Mouse (Mus musculus) cerebellum, postnatal 14 days (tissue): Measurements from ENCODE around the gene Mfsd14a.
"Not testable (repeated sequence)": the region's sequence is repeated elsewhere in the genome, so short reads cannot be mapped to it uniquely, and the experiment has no call there.

Experiments used
- DNase-seq, 2 experiments: peaks; one replicate each; pipeline ENCODE4 v3.0.0; 2021; ENCODE audit warnings: mixed read lengths in 2 of 2

Gene Mfsd14a

DNA sequence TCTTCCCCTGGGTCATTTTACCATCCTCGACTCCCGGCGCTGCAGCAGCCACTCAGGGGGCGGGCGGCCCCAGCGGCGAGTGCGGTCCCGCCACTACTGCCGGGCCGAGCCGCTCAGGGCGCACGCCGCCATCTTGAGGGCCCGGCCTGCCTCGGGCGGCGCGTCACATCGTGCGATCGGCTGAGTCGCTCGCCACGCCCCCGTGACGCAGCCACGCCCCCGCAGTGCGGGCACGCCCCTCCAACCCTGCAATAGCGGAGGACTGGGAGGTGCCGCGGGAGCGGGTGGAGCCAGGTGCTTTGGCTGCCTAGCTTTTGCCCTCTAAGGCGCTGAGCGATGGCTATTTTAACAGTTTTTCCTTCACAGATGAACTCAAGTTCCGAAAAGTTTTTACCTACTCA is at the start of gene Mfsd14a:
Gene Mfsd14a, minus strand, starts transcription at position 215 of the 401 bp plus-strand sequence.
- DNase-seq: peak; percentile 99 to 100

DNA sequence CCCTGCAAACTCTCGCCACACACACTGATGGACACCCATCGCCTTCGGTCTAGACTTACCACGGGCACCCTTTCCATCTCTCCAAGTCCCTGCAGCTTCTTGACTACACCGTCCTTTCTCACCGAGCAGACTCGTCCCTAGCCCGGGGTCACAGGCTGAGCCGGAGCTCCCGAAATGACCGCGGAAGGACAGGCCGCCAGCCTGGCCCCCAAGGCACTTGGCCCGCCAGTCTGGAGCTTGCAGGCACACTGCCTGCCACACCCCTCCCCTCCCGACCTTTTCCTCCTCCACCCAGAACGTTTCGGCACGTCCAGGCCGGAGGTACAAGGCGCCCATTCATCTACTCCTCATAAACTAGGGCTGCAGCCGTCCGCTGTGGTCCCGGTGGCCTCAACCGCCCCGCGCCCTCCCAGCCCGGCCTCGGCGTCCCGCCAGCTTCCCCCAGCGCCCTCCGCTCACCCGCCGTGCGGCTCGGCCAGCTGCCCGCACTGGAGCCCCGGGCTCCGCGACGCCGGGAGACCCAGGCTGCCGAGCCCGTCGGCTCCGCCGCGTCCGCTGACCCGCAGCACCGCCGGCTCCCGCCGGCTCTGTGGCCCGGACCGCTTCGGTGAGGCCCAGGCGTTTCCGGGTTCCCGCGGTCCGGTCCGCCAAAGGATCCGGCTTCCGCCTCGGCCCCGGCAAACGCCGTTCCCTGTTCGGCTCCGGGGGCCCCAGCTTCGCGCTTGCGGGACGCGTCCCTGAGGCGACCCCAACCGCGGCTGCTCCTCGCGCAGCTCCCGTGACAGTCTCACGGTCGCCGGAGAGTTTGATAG is 49.4 kb upstream of the Mfsd14a start:
- peak; percentile 89 to 92 for DNase-seq

DNA sequence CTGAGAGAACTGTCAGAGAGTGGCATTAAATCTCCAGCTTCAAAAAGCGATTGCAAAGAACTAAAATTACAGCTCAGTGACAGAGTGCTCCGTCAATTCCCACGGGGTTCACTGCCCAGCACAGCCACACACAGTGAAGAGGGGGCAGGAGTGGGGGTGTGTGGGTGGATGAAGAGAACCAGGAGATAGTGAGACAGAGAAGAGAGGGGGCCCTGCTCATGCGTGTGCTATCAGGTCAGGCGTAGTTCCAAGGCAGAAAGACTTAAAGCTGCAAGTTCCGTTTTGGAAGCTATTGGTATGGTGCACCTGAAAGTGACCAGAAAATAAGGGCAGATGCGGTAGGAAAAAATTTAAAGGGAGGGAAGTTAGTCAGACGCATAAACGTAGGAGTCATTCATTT is 48.5 kb upstream of the Mfsd14a start:
- DNase-seq: no peak

DNA sequence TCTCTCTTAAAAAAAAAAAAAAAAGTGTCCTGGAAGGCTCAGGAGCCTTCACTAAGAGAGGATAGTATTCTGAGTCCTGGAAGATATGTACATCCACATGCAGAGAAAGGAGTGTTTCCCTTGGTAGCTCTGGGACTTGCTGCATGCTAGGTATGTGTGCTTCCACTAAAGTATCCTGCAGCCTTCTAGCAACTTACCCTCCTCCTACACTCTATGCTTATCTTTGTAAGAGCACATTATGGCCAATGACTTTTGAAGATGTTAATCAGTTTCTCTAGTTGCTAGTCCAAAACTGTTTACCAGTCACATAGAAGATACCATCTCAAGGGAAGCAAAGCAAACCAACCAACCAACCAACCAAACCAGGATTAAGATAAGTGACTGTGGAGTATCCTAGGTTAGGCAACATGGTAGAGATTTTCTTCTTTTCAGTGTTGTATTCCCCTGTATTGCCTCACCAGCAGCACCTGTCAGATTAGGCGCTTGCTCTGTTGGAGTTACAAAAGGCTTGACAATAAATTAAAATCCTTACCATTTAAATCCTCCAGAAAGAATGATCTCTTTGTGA is 43.2 kb upstream of the Mfsd14a start:
- DNase-seq: no peak

DNA sequence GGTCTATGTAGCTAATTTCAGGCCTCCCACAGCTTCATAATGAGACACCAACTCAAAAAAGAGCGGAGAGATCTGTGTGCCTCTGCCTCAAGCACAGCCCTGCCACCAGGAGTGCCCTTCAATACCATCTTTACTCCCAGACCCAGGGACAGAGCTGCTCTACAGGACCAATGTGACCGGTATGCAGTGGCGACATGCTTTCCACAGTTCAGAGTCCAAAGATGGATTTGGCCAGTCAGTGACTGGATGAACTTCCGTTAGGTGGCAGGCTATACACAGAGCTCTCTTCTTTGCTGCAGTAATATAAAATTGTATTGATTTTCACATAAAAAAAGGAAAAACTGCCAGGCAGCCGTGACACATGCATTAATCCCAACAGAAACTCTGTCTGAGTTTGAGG is 41.4 kb upstream of the Mfsd14a start:
- DNase-seq: no peak

DNA sequence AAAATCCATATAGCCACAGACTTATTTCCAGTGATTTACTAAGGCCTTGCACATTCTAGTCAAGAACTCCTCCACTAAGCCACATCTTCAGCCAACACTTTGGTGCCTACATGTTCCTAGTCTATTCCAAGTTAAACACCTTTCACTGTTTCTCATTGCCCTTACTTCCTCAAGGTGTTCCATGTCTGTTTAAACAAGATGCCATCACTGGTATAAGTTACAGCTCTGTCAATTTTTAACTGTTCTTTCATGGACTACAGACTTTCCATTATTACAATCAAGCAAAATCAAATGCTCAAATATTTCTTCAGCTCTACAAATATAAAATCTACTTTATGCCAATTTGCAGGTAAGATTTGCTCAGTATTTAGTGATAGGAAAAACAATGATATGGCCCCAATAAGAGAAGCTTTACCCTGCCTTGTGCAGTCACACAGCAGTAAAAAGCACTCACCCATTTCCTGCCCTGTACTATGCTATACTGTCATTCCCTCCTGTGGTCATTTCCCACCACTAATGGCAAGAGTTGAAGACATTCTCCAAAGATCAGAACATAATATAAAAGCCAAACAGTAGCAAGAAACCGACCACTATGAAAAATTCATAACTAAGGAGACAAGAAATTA is 40.3 kb upstream of the Mfsd14a start:
- DNase-seq: no peak

DNA sequence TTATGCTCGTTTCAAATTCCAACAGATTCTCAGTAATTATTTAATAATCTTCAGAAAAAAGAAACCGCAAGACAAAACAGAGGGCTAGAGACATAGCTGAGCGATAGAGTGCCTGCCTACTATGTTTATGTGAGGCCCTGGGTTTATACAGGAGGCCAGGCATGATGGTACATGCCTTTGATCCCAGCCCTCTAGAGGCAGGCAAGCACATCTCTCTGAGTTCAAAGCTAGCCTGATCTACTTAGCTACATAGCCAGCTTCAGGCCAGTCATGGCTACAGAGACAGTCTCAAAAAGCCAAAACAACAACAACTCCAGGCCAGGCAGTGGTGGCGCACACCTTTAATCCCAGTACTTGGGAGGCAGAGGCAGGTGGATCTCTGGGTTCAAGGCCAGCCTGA is 39.1 kb upstream of the Mfsd14a start:
- no peak for DNase-seq

DNA sequence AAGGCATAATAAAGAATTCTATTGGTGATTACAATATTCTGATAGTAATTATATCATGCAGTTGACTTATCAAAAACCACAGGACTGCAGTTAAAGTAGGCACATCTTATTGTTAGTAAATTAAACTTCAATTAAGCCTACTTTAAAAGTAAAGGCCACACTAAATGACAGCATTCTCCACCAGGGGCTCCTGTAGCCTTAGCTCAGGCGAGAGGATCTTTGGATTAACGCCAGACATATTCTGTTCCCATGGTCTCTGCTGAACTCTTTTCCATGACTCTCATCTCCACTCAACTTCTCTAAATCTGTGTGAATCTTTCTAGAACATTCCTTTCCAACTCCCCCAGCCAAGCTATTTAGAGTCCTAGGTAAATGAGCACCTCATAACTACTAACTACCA is 36.3 kb upstream of the Mfsd14a start:
- peak in 1 of 2 experiments; percentile 13 for DNase-seq

DNA sequence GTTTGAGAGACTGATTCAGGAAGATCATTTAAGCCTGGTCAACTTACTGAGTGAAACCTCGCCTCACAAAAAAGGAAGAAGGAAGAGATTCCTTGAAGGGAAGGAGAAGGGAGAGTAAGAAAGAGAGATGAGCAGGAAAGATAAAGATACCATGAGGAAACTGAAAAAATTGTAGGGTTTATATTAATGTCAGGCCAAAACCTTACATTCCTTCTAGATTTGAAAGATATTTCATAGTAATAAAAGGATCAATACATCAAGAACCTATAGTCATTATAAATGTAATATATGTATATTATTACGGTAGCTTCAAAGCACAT is 33.1 kb upstream of the Mfsd14a start:
- DNase-seq: no peak

DNA sequence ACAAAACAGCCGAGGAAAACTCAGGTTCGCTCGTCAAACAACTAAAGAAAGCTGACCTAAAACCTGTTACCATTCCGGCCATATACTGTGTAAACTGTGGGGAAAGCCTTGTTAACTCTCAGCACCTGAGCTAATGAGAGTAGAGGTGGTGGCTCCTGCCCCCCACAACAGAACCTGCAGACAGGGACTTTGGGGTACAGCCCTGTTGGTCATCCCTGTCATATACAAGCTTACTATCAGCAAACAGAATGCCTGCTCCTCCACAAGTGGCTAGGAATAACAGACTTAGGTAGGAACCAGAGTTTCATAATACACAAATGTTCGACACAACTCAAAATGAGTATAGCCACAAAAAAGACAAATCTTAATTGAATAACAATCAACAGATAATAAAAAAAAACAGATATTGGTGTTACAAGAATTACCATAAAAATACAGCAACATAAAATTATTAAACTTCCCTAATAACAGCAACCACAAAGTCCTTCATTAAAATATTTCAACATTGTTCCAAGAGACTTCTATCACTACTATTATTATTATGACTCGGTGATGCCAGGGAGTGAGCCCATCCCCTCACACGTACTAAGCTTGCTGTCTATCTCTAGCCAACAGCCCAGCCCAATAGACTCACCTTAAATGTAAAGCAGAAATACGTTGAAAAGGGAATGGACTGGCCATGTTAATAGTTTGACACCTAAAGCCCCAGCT is 32.6 kb upstream of the Mfsd14a start:
- no peak for DNase-seq

DNA sequence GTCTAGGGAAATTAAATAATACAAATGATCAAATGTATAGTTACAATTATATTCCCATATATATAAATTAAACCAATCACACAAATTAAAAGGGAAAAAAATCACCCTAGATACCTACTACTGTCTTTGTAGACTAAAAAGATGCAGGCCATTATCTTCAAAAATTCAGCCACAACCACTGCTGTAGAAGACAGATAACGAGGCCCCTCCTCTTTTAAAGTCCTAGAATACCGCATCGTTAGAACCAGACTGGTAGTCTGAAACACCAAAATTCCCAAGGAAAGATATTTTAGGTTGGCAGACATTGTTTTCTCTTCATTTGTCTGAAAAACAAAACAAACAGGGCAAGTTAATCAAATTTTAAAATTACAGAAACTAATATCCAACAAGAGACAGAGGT is 31.8 kb upstream of the Mfsd14a start:
- DNase-seq: no peak

DNA sequence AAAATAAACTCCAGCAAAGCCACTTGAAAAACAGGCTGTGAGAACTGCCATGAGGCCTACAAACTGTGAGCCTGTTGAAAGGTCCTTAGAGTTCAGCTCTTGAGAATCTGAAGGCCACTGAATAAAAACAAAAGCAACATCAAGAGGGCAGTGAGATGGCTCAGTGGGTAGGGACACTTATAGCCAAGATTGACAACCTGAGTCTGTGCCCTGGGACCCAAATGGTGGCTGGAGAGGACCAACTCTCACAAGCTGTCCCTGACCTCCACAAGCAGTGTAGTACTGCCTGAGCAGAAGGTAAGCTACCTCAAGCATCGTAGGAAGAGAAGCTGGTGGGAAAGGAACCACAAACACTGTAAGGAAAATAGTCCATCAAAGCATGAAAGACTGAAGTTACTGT is 18.7 kb upstream of the Mfsd14a start, which contains the start of gene Gm43191:
Gene Gm43191, minus strand, starts transcription at position 101 of the 400 bp plus-strand sequence.
- DNase-seq: no peak

DNA sequence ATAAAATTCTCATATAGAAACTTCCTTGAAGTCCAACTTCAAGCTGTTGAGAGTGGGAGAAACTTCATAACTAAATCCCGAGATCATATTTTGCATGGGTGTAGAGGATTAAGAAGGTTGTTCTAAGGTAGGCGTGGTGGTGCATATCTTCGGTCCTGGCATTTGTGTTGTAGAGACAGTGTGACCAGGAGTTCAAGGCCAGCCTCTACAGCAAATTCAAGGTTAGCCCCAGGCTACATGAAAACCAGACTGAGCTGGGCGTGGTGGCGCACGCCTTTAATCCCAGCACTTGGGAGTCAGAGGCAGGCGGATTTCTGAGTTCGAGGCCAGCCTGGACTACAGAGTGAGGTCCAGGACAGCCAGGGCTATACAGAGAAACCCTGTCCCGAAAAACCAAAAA is 1.8 kb upstream of the Mfsd14a start:
- DNase-seq: not testable (repeated sequence)

DNA sequence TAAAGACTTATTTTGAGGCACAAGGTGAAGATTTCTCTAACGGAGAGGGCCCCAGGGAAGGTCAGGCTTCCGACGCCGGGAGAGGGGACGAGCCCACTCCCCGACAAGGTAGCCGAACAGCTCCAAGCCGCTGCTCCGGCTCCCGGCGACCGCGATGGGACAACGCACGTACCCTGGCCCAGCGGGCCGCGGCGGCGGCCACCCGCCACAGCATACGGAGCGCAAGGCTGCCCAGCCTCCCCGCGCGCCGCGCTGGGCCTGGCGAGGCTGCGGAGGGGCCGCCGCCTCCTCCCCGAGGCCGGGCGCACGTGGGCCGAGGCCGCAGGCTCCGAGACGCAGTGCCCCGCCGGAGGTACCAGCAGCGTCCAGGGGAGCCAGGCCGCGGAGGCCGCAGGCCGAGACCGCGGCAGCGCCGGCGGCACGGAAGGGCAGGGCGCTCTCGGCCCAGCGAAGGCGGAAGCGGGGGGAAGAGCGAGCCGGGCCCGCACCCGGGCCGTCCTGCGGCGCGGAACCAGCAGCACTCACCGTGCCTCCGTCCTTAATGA is 535 bp downstream of the Mfsd14a start:
- DNase-seq: peak in 1 of 2 experiments; percentile 54

DNA sequence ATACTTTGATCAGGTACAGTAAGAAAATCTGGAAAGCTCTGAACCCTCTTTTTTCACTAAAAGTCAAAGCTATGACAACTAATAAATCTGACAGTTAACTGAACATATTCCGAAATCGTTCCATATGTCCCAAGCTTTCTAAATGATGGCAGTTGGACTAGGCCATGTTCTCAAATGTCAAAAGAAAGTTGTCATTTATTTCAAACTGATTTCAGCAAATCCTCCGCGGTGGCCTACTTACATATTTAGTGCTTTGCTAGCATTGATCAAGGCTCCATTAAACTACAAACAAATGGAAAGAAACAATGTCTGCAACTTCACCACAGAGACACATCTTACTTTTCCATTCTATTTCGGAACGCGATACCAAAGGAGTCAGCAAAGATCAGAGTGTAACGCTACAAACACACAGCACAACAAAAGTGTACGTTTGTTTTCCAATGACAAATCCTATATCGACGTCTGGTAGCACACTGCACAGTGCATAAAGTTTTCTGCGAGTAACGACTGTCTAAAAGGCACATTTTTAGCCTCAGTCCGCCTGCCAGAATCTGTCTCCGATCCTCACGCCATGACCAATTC is 1.1 kb downstream of the Mfsd14a start:
- DNase-seq: no peak

DNA sequence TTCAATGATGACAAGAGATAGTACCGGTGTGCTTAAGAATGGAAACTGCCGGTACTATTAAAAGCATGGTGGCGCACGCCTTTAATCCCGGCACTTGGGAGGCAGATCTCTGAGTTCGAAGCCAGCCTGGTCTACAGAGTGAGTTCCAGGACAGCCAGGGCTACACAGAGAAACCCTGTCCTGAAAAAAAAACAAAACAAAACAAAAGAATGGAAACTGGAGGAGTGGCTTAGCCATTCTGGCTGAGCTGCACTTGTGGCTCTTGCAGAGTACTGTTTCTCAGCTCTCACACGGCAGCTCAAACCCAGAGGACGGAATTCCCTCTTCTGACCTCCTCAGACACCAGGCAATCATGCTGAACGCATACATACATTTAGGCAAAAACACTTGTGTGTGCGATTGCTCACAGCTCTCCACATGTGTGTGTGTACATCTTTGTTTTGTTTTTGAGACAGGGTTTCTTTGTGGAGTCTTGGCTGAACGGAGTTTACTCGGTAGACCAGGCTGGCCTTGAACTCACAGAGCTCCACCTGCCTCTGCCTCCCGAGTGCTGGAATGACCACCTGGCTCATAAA is 2.5 kb downstream of the Mfsd14a start:
- DNase-seq: no peak

DNA sequence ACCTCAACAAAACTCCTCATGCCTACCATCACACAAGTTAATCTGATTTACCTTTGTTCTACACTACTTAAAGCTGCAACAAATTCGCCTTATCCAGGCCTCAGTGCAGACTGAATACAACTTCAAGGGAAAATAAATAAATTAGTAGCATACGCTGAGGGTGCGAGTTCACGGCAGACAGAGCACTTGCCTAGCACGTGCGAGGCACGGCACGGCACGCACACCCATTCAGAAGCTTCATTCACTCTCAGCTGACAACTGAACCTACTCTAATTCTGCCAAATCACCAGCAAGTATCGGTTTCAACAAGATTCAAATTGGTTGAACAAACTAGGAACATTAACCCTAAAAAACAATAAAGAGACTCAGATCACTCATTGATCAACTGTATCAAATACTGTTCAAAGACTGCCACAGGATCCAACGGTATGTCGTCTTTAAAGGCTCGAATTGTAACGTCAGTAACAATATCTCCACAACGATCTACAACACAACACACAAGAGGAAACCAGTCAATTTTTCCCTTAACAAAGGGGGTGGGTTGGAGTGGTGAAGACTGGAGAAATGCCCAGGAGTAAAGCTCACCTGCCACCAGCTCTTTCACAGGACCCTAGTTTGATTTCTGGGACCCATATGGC is 3.4 kb downstream of the Mfsd14a start:
- no peak for DNase-seq

DNA sequence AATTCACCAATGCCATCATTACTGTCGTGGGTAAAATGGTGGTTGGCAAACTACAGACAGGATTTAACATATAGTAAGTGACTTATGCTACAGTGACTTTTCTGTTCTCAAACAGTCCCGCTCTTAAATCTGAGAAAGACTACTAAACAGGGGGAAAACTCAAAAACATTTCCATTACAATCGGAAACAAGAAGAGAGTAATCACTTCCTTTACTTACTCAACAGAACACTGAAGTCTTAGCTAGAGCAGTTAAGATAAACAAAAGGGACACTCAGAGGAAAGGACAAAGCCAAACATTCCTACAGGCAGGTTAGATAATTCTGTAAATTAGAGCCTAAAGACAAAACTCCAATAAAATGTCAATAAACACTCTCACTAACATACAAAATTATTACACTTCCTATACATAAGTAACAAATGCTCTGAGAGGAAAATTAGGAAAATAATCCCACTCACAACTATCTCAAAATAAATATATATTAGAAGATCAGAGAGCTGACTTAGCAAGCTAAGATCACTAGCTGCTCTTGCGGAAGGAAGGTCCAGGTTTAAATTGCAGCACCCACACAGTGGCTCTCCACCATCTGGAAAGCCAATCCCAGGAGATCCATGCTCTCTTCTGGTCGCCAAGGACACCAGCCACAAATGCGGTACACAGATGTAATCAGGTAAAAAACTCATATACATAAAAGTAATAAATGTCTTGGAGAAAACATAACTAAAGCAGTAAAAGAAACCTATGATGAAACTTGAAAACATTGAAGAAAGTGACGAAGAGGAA is 6.1 kb downstream of the Mfsd14a start:
- DNase-seq: no peak

DNA sequence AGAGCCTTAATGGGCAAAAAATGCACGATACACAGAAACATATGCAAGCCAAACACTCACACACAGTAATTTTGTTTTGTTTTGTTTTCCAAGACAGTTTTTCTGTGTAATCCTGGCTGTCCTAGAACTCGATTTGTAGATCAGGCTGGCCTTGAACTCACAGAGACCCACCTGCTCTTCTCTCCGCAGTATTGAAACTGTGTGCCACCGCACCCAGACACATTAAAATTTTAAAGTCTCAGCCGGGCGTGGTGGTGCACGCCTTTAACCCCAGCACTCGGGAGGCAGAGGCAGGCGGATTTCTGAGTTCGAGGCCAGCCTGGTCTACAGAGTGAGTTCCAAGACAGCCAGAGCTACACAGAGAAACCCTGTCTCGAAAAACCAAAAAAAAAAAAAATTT is 8.4 kb downstream of the Mfsd14a start:
- DNase-seq: not testable (repeated sequence)

DNA sequence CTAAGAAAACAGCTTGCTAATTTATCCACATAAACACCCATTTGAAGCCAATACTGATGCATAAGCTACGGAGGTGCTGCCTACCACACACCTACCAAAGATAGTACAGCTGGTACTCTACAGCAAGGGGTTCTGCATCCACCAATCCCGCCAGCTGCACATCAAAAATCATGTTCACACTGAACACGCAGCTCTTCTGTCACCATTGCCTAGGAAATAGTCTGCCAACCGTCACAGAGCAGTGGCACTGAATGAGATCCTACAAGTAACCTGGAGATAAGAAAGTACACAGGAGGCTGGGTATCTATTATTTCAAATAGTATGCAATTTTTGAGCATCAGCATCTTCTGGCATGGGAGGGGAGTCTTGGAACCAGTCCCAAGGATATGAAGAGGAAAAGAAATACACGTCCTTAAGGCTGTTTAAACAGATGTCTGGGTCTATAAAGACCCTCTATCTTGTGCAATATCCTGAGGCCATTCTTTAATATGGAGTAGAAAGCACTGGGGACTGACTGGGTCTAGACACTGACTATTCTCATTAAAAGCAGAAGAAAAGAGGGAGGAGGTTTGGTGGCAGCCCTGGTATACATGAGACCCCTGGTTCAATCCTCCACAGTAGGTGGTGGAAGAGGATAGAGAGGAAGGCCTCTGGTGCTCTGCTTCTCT is 9.1 kb downstream of the Mfsd14a start:
- DNase-seq: no peak

DNA sequence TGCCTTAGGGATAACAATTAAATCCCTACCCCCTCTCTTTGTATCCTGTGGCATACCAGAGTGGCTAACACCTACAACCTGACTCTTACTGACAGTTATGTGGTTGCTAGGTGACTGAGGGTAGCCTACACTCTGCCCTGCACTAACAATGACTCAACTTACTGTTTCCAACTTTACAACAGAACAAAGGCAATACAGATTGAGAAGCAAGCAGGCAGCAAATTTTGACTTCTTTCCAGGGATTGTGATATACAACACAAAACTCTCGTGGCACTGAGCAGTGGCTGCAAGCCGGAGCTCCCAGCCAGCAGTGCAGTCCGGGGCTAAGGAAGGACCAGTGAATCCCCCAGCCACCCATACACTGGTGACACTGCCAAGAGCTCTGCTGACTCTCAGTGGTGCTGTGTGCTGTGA is 10.4 kb downstream of the Mfsd14a start:
- no peak for DNase-seq
